Mouse (Mus musculus) heart, embryonic 13.5 days (tissue): ENCODE measurements around the gene Zfp335. TPM values are rescaled to one million over a fixed set of nuclear protein-coding genes. Genes with fewer than 3 reads are reported as not detected.
"Not testable (repeated sequence)": the region's sequence is repeated elsewhere in the genome, so short reads cannot be mapped to it uniquely, and the experiment has no call there.

Experiments
- ATAC-seq: fragments of 200-750 bp; cut with Nextera tagmentation; 2 replicates; pipeline ENCODE4 v1.8.0; 2017; ENCODE audit warnings: moderate TSS enrichment; ENCODE audit not compliant: insufficient number of reproducible peaks, low FRiP score, low TSS enrichment; ENCODE audit errors: extremely low read depth
- H3K27ac ChIP-seq: fragments of 300-500 bp; sonication (generic); replicated peaks from 2 replicates; pipeline ENCODE4 v1.5.1; 2015; ENCODE audit warnings: moderate library complexity, mild to moderate bottlenecking, inconsistent platforms
- H3K27me3 ChIP-seq: fragments of 300-500 bp; sonication (generic); replicated peaks from 2 replicates; pipeline ENCODE4 v1.6.1; 2015; ENCODE audit warnings: mild to moderate bottlenecking, inconsistent platforms
- H3K36me3 ChIP-seq: fragments of 300-500 bp; sonication (generic); 2 replicates; pipeline ENCODE4 v1.6.1; 2015; ENCODE audit warnings: mild to moderate bottlenecking, inconsistent platforms
- H3K4me1 ChIP-seq: fragments of 300-500 bp; sonication (generic); 2 replicates; pipeline ENCODE4 v1.6.1; 2015; ENCODE audit warnings: inconsistent platforms
- H3K4me2 ChIP-seq: fragments of 300-500 bp; sonication (generic); 2 replicates; pipeline ENCODE4 v1.6.1; 2015; ENCODE audit warnings: inconsistent platforms, mild to moderate bottlenecking, moderate library complexity
- H3K4me3 ChIP-seq: fragments of 300-500 bp; sonication (generic); 2 replicates; pipeline ENCODE4 v1.5.1; 2015; ENCODE audit warnings: moderate library complexity, mild to moderate bottlenecking, inconsistent platforms
- H3K9ac ChIP-seq: fragments of 300-500 bp; sonication (generic); 2 replicates; pipeline ENCODE4 v1.6.1; 2015; ENCODE audit warnings: inconsistent platforms, mild to moderate bottlenecking, moderate library complexity
- H3K9me3 ChIP-seq: fragments of 300-500 bp; sonication (generic); 2 replicates; pipeline ENCODE4 v1.6.1; 2016; ENCODE audit warnings: inconsistent platforms
- WGBS: fragments of 180-500 bp; shearing (Covaris S2); methylation state at CpG from one replicate; pipeline ENCODE4 v1.1.7; 2015; ENCODE audit warnings: mixed read lengths; 5-methylcytosine and 5-hydroxymethylcytosine counted together
- polyA plus RNA-seq: library from polyadenylated mRNA; unstranded; fragments of >200 nt; fragmentation: Nextera tagmentation; extraction: Ambion mirVana; gene quantifications from 2 replicates; pipeline ENCODE4 v1.2.1, GENCODE M21; 2015

Gene Zfp335
- polyA plus RNA-seq, 1 experiment from 2014 or later, result 9.2 TPM

DNA sequence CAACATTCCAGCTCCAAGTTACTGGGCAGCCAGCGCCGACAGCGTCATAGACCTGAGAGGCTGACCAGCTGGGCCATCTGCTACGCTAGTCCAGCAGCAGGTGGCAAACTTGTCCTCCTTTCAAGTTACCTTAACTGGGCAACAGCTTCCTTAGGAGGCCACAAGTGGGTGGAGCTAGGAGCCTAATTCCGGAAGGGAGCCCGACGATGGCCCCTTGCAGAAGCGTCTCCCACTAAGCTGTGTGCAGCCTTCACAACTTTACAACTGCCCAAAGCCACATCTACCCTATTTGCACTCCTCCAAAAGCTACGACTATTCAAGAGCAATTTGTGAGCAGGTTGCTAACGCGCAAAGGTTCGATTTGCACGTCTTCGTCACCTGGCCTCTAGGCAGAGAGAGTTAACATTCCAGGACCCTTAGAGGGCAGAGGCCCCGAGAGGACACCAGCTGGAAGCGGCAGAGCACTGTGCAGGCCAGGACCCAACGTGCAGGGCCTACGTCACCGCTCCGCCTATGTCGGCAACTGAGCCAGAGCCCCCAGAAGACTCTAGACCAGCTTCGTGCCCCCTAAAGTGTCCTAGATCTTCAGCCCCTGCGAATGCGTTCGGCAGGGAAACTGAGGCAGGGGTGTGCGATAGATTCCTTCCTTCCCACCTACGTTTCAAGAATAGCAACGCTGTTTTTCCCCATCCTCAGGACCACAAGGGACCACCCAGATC lies 32.9 kb downstream of the Zfp335 start:
- H3K9me3 ChIP-seq, result no peaks in the 10 kb centered on the region
- 2% methylated on average over 28 of the region's 28 CpGs for WGBS
- H3K9ac ChIP-seq, result peak overlapping the region; percentile 100
- ATAC-seq, result peak; percentile 32; the same call in 1 of the 2 replicates
- H3K4me2 ChIP-seq, result peak overlapping the region; percentile 79
- peaks cover 39% of the 10 kb centered on the region for H3K4me1 ChIP-seq
- H3K27me3 ChIP-seq, result no peaks in the 10 kb centered on the region
- peaks cover 19% of the 10 kb centered on the region for H3K36me3 ChIP-seq
- peak overlapping the region; percentile 100 for H3K27ac ChIP-seq
- H3K4me3 ChIP-seq, result peak overlapping the region; percentile 94

DNA sequence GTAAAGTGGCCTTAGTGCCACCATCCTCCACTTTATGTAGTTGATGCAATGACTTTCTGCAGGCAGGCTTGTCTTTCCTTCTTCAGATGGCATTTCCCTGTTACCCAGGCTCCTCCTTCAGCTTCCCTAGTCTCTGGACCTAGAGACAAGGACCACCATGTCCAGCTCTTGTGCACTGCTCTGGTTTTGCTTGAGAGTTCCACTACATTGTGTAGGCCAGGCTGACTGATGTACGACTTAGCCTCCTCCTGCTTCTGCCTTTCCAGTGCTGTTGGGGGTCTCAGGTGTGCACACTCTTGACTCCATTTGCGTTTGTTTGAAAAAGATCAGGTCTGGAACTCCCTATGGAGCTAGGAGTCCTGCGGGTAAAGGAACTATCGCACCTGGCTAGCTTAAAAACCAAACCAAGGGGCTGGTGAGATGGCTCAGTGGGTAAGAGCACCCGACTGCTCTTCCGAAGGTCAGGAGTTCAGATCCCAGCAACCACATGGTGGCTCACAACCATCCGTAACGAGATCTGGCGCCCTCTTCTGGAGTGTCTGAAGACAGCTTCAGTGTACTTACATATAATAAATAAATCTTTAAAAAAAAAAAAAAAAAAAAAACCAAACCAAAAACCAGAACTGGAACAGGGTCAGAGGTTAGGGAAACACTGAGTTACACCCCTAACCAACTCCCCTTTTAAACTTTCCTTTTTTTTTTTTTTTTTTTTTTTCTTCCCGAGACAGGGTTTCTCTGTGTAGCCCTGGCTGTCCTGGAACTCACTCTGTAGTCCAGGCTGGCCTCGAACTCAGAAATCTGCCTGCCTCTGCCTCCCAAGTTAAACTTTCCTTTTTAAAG lies 34.0 kb downstream of the Zfp335 start:
- WGBS, result 72% methylated on average over 11 of the region's 11 CpGs
- H3K27me3 ChIP-seq, ATAC-seq, H3K36me3 ChIP-seq, H3K9me3 ChIP-seq: not testable (repeated sequence)
- H3K4me2 ChIP-seq, result peak overlapping the region; percentile 79
- peak overlapping the region; percentile 100; the same call in 1 of the 2 replicates for H3K9ac ChIP-seq
- peaks cover 41% of the 10 kb centered on the region for H3K4me1 ChIP-seq
- H3K4me3 ChIP-seq, result peak overlapping the region; percentile 94
- H3K27ac ChIP-seq, result peak overlapping the region; percentile 100

DNA sequence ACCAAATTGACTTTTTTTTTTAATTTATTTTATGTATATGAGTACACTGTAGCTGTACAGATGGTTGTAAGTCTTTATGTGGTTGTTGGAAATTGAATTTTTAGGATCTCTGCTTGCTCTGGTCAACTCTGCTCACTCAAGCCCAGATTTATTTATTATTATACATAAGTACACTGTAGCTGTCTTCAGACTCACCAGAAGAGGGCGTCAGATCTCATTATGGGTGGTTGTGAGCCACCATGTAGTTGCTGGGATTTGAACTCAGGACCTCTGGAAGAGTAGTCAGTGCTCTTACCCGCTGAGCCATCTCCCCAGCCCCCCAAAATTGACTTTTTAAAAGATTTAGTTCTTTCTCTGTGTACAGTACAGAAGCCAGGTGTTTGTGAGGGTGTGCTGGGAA lies 35.9 kb downstream of the Zfp335 start:
- H3K9me3 ChIP-seq, H3K4me2 ChIP-seq, ATAC-seq, H3K27ac ChIP-seq, H3K27me3 ChIP-seq, H3K4me3 ChIP-seq, H3K9ac ChIP-seq, H3K36me3 ChIP-seq: not testable (repeated sequence)
- H3K4me1 ChIP-seq, result peaks cover 36% of the 10 kb centered on the region
- WGBS, result 39% methylated on average over 2 of the region's 2 CpGs

DNA sequence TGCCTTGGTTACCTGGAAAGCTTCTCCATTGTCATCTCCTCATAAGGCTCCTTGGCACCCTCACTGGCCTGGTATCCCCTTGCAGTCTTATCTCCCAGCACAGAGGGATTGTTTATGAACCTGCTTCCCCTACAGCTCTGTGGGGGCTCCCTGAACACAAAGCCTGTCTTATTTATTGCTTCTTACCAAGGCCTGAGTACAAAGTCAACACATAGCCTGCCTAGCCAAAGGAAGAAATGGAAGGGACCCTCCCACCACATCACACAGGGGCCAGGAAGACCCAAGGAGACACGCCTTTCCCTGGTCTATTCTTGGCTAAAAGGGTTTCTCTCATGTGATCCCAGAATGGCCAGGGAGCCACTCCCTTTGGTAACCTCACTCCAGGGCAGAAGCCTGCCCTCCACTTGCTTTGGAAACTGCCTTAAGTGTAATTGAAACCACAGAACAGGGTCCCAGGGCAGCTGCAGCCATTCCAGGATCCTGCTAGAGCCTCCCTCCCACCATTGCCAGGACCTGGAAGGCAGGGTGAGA lies 37.3 kb downstream of the Zfp335 start:
- no peak for ATAC-seq
- H3K4me2 ChIP-seq, result no peak overlapping the region

DNA sequence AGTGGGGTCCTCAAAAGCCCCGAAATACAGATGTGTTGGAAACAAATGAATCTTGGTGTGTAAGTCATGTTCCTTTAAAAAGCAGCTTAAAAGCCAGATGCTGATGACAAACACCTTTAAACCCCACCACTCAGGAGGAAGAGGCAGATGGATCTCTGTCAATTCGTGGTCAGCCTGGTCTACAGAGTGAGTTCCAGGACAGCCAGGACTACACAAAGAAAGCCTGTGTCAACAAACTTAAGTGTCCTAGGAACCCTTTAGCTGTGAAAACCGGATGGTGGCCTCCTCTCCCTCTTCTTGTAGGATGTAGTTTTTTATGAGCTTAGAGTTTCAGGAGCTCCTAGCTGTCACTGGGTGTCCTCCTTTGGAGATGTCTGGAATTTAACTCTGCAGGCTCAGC lies 37.9 kb downstream of the Zfp335 start:
- 56% methylated on average over 3 of the region's 3 CpGs for WGBS
- ATAC-seq, result no peak
- Histone ChIP-seq H3K9ac (peak overlapping the region; percentile 55; the same call in 1 of the 2 replicates), H3K36me3 (peaks cover 7% of the 10 kb centered on the region), H3K9me3 (no peaks in the 10 kb centered on the region), H3K4me2 (no peak overlapping the region), H3K27me3 (no peaks in the 10 kb centered on the region), H3K4me3 (no peak overlapping the region), H3K4me1 (peaks cover 30% of the 10 kb centered on the region), H3K27ac (peak overlapping the region; percentile 81)

More for the DNA sequence above, 37.3 kb downstream of the Zfp335 start:
- H3K9ac ChIP-seq, result peak overlapping the region; percentile 55
- peaks cover 30% of the 10 kb centered on the region for H3K4me1 ChIP-seq
- no peaks in the 10 kb centered on the region for H3K9me3 ChIP-seq
- no peaks in the 10 kb centered on the region for H3K27me3 ChIP-seq
- H3K36me3 ChIP-seq, result peaks cover 7% of the 10 kb centered on the region
- H3K4me3 ChIP-seq, result no peak overlapping the region
- peak overlapping the region; percentile 81 for H3K27ac ChIP-seq
- WGBS, result 3% methylated on average over 1 of the region's 1 CpGs

DNA sequence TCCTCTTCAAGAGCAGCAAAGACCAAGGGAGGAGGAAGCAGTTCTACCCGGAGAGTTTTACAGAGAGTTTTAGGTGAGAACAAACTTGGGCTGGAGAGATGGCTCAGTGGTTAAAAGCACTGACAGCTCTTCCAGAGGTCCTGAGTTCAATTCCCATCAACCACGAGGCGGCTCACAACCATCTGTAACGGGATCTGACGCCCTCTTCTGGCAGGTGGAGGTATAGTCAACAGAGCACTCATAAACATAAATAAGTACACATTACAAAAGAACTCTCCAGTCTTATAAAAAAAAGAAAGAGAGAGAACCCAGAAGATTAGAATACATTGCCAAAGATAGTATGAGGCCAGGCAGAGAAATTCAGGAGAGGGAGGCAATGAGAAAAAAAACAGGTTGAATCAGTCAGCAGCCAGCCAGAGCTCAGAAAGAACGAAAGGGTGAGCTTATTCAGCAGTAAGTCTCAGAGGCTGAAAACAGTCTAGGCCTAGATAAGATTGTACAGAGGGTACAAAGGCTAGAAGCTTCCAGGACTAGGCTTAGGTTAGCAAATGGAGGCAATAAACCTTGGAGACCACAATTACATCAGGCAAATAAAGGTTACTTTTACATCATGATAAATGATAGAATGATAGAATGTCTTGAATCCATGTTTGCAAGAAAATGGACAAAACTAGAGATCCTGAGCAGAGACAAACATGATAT lies 39.8 kb downstream of the Zfp335 start:
- Histone ChIP-seq H3K9me3 (0 out of 2 replicates have a peak, but pooled peaks cover 5% of the 10 kb centered on the region), H3K4me2 (no peak overlapping the region), H3K27me3 (no peaks in the 10 kb centered on the region), H3K36me3 (no peaks in the 10 kb centered on the region; the same call in 1 of the 2 replicates), H3K9ac (no peak overlapping the region), H3K4me1 (peaks cover 28% of the 10 kb centered on the region), H3K27ac (no peak overlapping the region), H3K4me3 (no peak overlapping the region)
- 46% methylated on average over 6 of the region's 6 CpGs for WGBS
- no peak for ATAC-seq

DNA sequence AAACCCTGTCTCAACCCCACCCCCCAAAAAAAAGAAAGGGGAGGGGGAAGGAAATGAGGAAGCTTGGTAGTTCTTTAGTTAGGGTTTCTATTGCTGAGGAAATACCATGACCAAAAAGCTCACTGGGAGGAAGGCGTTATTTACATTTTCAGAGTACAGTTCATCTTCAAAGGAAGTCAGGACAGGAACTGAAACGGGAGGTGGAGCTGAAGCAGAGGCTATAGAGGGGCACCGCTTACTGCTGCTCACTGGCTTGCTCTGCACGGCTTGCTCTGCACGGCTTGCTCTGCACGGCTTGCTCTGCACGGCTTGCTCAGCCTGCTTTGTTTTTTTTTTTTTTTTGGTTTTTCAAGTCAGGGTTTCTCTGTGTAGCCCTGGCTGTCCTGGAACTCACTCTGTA lies 43.1 kb downstream of the Zfp335 start:
- Histone ChIP-seq H3K4me1 (peaks cover 21% of the 10 kb centered on the region), H3K4me3 (no peak overlapping the region), H3K36me3 (no peaks in the 10 kb centered on the region; the same call in 1 of the 2 replicates), H3K27ac (no peak overlapping the region), H3K4me2 (no peak overlapping the region), H3K27me3 (no peaks in the 10 kb centered on the region), H3K9me3 (0 out of 2 replicates have a peak, but pooled peaks cover 5% of the 10 kb centered on the region), H3K9ac (no peak overlapping the region)
- WGBS, result 63% methylated on average over 7 of the region's 7 CpGs
- no peak for ATAC-seq

DNA sequence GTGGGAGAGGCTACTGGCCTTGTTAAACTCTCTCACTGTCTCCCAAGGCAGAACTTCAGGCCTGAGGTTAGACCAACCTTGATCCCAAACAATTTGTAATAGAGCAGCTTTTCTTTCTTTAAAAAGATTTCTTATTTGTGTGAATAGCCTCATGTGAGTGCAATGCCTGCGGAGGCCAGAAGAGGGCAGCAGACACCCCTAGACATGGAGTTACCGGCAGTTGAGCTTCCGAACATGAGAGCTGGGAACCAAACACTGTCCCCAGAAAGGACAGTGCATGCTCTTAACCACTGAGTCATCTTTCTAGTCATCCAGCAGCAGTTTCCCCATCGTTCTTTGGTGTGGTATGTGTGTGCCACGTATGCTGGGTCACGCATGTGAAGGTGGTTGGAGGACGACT lies 44.0 kb downstream of the Zfp335 start:
- H3K36me3 ChIP-seq, result no peaks in the 10 kb centered on the region; the same call in 1 of the 2 replicates
- peak overlapping the region; percentile 94 for H3K27ac ChIP-seq
- H3K9ac ChIP-seq, result no peak overlapping the region
- WGBS, result 87% methylated on average over 7 of the region's 7 CpGs
- H3K9me3 ChIP-seq, result 0 out of 2 replicates have a peak, but pooled peaks cover 5% of the 10 kb centered on the region
- H3K4me2 ChIP-seq, result no peak overlapping the region
- no peak for ATAC-seq
- H3K4me3 ChIP-seq, result no peak overlapping the region
- H3K4me1 ChIP-seq, result peaks cover 25% of the 10 kb centered on the region
- no peaks in the 10 kb centered on the region for H3K27me3 ChIP-seq

DNA sequence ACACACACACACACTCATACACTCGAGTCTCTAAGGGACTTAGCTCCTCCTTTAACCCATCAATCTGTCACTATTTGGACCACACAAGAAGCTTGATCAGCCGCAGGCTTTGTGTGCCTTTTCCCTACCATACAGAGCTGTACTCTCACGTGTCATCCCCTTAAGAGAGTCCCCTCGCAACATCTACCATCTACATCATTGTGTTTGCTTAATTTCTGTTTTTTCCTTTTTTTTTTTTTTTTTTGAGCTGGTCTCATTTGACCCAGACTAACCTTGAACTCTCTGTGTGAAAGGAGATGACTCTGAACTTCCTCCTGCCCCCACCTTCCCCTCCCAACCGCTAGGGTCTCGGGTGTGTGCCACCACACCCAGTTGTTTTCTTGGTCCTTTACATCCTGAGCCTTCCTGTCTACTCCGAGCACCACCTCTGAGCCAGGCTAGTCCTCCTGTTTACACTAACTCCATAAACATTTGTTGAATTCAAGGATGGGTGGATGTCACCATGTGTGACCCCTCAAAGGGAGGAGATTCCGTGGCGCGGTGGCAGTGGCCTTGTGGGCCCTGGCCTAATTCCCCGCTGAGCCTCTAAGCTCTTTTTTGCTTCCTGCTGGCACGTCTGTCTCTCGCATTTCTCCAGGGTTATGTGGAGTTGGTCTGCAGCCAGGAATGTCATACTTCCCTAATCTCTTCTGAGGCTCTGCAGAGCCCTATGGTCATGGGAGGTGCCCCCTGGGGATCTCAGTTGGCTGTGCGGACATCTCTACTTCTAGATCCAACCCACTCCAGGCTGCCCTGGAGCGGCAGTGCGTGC lies 44.6 kb downstream of the Zfp335 start:
- no peaks in the 10 kb centered on the region for H3K27me3 ChIP-seq
- 21% methylated on average over 16 of the region's 16 CpGs for WGBS
- peak overlapping the region; percentile 55 for H3K9ac ChIP-seq
- H3K4me1 ChIP-seq, result peaks cover 31% of the 10 kb centered on the region
- peak overlapping the region; percentile 22 for H3K4me2 ChIP-seq
- no peak overlapping the region for H3K4me3 ChIP-seq
- H3K27ac ChIP-seq, result peak overlapping the region; percentile 94
- peak; percentile 78 for ATAC-seq
- H3K36me3 ChIP-seq, result no peaks in the 10 kb centered on the region; the same call in 1 of the 2 replicates
- 0 out of 2 replicates have a peak, but pooled peaks cover 5% of the 10 kb centered on the region for H3K9me3 ChIP-seq

DNA sequence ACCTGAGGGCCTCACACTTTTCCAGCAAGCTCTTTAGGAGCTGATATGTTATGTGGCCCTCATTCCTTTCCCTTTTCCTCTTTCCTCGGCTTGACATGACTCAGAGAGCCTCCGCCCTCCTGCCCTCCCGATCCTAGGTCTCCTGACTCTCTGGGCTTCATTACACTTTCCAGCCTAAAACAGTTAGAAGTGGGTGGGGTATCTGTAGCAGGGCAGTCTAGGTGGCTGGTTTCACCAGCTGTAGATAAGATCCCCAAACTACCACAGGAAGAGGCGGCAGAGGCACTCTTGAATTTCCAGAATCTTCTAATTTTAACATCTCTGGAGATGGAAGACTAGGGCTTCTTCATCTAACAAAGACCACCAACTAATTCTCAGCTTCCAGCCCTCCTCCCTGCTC lies 47.0 kb downstream of the Zfp335 start:
- no peak for ATAC-seq
- 53% methylated on average over 4 of the region's 4 CpGs for WGBS

More for the DNA sequence above, 47.0 kb downstream of the Zfp335 start:
- 0 out of 2 replicates have a peak, but pooled peaks cover 5% of the 10 kb centered on the region for H3K9me3 ChIP-seq
- no peak overlapping the region for H3K9ac ChIP-seq
- no peak overlapping the region for H3K4me3 ChIP-seq
- peaks cover 43% of the 10 kb centered on the region for H3K4me1 ChIP-seq
- H3K36me3 ChIP-seq, result no peaks in the 10 kb centered on the region; the same call in 1 of the 2 replicates
- H3K27me3 ChIP-seq, result peaks cover 7% of the 10 kb centered on the region; the same call in 1 of the 2 replicates
- H3K4me2 ChIP-seq, result no peak overlapping the region
- H3K27ac ChIP-seq, result no peak overlapping the region
